Mouse (Mus musculus) c-Kit-negative CD71-positive TER-119-positive erythroid progenitor cells, embryonic 14.5 days (primary cell): ENCODE measurements around the gene Rpgrip1l.

ENCODE experiments used
- DNase-seq: peaks from one replicate; pipeline ENCODE4 v3.0.0-alpha.2; 2013; ENCODE audit warnings: low read depth, low spot score

The Rpgrip1l gene

DNA sequence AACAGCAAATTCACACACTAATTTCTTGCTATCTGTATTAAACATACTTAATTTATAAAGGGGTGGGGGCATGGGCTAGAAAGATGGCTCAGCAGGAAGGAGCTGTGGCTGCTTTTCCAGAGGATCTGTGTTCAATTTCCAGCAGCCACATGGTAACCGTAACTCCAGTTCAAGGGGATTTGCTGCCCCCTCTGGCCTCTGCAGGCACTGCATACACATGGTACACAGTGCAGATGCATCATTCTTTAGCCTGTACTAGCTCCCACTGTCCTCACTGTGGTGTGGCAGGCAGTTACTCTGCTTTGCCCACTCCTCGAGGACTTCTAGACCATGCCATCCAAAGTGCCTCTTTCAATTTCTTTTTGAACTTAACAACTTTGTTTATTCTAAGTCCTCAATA, 36.7 kb downstream of the Rpgrip1l start:
- no peak for DNase-seq

GRCm38 (mm10) chr8:91273493-91273892, 39.6 kb downstream of the Rpgrip1l start:
- no peak for DNase-seq

GRCm38 (mm10) chr8:91269374-91269958, 43.6 kb downstream of the Rpgrip1l start:
- DNase-seq = no peak

DNA sequence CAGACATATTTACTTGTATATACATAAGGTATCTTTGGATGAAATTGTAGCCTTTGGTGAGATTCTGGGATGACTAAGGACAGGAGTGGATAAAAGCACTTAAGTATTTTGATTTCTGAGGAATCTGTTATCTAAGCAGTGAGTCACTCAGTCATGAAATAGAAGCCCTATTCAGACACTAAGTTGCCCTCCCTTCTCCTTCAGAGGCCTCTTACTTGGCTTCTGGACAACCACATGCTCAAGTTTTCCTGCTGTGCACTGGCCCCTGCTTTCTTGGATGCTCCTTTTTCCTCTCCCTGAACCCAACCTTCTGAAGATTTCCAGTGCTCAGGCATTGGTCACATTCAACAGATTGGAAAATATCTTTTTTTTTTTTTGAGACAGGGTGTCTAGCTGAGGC, 48.5 kb downstream of the Rpgrip1l start:
- DNase-seq = no peak

DNA sequence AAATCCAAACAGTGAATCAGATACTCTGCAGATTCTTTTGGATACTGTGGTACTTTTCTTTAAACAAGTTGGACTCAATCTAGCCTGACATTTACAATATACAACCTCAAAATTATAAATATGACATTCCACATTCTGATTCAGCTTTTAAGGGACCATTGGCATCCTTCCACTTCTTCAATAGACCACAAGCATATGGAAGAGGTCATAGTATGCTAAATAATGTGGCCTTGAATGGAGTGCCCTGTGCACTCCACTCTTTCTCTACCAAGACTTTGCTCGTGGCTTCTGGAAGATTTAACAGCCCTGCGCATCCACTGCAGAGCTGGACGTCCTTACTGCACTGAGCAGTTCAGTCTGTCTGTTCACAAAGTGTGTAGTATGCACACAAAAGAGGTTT, 49.1 kb downstream of the Rpgrip1l start:
- no peak for DNase-seq

- DNase-seq = no peak
Observed at GRCm38 (mm10) chr8:91261598-91261997, 51.5 kb downstream of the Rpgrip1l start.

DNA sequence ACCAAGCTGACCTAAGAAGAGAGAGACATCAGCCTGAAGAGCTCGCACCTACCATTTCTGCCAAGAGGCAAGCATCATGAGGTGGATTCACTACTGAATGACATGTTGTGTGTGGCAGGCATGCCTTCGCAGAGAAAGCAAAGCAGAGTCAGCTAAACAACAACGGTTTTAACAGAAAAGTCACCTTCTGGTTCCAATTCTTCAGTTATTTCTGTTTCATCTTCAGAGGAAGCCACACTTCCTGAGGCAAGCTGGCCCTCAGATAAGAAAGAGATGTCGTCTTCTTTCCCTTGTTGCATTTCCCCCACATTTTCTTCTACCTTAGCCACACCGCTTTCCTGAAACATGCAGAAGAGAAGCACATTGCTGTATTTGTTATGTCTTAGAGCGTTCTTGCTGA, 62.1 kb downstream of the Rpgrip1l start:
- DNase-seq = no peak

GRCm38 (mm10) chr8:91249758-91250466, 63.1 kb downstream of the Rpgrip1l start:
- DNase-seq = no peak

GRCm38 (mm10) chr8:91245821-91246454, 67.1 kb downstream of the Rpgrip1l start:
- no peak for DNase-seq

- no peak for DNase-seq
Observed at GRCm38 (mm10) chr8:91242721-91243120, 70.3 kb downstream of the Rpgrip1l start.

- DNase-seq = no peak
Observed at GRCm38 (mm10) chr8:91241873-91242519, 71.1 kb downstream of the Rpgrip1l start.

DNA sequence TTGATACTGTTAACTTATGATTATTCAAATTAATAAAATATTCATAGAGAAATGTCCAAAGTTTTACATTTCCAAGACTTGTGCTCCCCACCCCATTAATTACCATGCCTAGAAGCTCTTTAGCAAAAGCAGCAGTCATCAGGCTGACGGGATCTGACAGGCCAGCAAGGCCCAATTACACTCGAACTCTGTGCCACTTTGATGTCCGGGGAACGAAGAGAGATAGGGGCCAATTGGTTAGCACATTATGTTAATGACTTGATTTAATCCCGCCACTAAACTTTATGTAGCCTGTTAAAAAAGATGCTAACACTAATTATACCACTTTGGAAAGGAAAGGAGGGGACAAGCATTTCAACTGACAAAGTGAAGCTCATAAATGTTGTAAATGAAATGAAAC, 71.7 kb downstream of the Rpgrip1l start:
- DNase-seq = no peak

- DNase-seq = no peak
Observed at GRCm38 (mm10) chr8:91237191-91237590, 75.9 kb downstream of the Rpgrip1l start.

DNA sequence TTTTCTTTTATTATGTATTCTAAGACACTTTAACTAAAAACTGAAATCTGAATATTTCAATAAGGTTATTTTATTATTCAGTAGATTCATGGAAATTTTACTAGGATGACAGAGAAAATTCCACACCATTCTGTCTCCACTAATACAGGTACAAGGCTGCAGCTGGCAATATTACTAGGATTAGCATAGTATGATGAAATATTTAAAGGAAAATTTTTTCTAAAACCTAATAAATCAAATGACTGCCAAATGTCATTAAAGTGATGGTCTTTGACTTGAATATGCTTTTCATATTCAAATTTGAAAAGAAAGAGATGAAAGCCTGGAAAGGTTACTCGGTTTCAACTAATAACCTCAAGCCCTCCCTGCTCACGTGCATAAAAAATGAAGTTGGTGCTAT, 79.0 kb downstream of the Rpgrip1l start:
- no peak for DNase-seq

DNA sequence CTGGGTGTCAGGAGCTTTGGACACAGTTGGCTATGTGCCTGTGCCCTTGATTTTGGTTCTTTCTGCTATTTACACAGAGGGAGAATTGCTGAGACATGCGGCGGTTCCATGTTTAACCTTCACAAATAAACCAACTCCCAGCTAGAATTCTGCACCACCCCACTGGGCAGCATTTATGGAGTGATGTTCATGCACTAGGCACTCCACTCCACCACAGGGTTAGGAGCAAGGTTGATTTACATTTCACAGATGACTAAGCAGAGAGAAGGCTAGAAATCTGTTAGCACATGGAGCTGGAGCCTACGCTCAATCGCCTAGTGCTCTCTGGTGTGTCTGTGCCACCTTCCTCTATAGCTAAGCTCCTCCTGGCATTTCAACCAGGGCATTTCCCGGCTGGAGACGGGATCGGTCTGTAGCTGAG, 85.6 kb downstream of the Rpgrip1l start:
- no peak for DNase-seq

DNA sequence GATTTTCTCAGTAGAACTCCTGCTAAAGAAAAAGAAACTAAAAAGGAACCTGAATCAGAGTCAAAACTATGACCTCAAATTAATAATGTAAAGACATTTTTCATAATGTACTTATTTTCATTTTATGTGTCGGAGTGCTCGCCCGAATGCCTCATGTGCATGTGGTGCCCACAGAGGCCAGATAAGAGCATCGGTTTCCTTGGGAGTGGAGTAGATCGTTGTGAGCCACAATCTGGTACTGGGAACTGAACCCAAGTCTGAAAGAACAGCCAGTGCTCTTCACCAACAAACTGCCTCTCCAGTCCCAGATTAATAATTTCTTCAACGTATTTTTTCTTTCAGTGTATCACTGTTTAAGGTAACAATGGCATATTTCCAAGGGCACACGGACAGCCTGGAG, 88.8 kb downstream of the Rpgrip1l start:
- no peak for DNase-seq

DNA sequence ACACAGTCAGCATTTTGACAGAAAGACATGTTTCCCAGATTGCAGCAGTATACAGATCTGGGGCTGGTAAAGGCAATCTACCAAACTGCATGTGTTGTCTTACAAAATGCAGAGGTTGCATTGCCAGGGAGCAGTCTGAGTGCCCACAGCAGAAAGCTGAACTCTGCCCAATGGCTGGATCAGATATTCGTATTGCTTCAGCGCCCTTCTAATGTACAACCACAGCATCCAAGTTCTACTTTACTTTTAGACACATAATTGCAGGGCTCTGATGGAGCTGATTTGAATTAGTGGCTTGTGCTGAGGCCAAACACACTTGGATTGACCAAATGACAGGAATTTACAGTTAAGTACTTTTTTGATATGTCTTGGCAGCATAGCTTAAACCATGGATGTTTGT, 91.2 kb downstream of the Rpgrip1l start:
- DNase-seq = no peak

DNA sequence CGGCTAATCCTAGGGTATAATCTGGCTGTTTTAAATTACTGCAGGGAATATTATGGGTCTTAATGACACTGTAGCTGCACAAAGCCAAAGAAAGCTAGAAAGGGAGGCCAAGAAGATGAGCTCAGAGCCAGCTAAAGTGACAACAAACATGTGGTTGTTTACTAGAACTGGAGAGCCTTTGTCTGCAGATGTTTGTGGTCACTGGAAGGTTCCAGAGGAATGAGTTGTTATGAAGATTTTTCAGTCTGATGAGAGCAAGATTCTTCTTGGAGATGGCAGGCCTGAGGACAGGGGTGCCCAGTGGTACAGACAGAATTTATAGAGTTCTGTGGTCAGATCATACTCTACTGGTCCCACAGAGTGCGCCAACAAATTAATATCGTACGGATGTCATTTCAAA, 94.8 kb downstream of the Rpgrip1l start:
- no peak for DNase-seq

DNA sequence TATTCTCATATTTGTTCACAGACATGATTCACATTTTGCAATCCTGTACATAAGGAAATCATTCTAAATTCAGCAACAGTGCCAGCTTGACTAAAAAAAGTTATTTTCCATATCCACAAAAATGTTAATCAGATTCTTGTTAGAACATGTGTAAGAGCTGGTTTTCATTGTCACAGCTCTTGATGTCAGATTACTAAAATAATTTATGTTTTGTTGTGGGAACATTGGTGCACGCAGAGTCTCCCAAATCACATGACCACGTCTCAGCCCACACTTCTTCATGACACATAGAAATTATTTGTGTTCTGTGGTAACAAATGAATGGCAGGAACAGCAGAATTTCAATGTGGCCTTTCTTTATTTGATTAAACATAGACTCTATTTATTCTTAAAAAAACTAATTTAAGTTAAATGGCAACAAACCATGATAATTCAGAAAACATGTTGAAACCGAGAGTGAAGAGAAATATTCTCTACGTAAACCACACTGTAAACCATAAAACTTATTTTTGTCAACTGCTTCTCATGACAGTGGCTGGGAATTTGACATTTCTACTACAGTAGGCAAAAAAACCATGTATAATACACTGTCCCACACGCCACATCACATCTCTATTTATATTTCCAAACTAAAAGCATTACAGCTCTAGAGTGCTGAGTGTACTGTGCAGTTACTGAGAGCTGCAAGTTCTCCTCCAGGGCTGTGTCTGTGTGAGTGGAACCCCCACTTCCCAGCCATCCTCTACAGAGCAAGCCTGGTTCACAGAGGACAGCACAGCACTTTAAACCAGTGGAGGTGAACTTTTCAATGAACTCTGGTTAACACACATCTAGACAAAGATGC, 95.8 kb downstream of the Rpgrip1l start:
- DNase-seq = no peak

DNA sequence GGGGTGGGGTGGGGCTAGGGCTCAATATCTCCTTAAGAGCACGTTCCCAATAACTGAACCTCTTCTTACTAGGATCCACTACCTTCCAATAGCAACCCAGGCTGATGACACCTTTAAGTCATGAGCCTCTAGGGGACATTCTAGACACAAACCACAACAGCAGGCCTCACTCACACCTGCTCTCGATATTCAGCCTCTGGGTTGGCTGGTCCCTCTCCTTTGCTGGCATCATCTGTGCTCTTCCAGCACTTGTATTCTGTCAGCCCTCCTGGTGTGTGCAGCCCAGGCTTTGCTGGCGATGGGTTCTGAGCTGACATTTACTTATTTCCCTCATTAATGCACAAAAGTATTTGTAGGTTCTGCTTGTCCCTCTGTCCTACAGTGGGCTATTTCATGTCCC, 98.8 kb downstream of the Rpgrip1l start:
- no peak for DNase-seq

GRCm38 (mm10) chr8:91212948-91213347, 100.1 kb downstream of the Rpgrip1l start:
- no peak for DNase-seq

DNA sequence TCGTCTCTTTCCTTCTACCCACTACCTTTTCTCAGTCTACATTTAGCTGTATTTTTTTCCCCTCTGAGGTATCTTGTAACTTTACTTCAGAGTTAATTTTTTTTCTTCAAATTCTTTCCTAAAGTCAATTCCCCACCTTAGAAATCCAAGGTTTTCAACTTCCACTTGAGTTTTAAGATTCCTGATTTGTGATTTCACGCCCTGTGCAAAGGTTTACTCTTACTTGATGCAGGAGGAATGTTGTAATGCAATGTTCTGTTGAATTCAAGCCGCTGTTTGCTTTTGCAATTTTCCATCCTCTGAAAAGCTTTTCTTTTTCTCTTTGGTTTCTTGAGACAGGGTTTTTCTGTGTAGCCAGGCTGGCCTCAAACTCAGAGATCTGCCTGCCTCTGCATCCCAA, 103.4 kb downstream of the Rpgrip1l start:
- DNase-seq = no peak
